Mouse (Mus musculus): Measurements from ENCODE around the gene Rhno1. TPM values are rescaled to one million over a fixed set of nuclear protein-coding genes. Genes with fewer than 3 reads are reported as not detected.

The Rhno1 gene
- total and polyA plus RNA-seq, 3 experiments = 18.5 to 60.0 (median 28.7) TPM

DNA sequence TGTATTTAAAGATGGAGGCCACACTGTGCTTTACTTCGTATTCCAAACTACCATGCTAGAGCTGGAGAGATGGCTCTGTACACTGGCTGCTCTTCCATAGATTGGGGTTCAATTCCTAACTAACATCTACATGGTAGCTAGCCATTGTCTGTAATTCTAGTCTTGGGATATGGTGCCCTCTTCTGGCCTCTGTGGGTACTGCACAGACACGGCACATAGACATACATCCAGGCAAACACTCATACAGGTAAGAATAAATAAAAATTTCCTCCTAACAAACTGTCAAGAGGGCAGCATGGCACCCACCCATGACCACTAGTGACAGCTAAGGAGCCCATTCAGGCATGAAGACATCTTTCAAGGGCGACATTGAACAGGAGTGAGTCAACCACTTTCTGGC lies 48.4 kb upstream of the Rhno1 start:
- no peaks in the 10 kb centered on the region for H3K27me3 ChIP-seq (replicated peaks)
- H3K4me3 ChIP-seq (replicated peaks in 1 of 3; ENCODE audit: low read depth in 2 of 3, low read length in 2 of 3, poor library complexity in 1 of 3) = no peak overlapping the region
- H3K79me2 ChIP-seq (replicated peaks; ENCODE audit: control insufficient read depth, extremely low read depth, insufficient read depth, poor library complexity, severe bottlenecking) = peaks cover 2% of the 10 kb centered on the region; the same call in 1 of the 2 replicates
- H3K4me2 ChIP-seq (ENCODE audit: insufficient read depth, low read depth, poor library complexity, severe bottlenecking) = no peak overlapping the region
- dilution Hi-C loops (cut with MboI; ENCODE audit: extremely low pct_ligation_motif_present, extremely low pct_unique_long_range_greater_than_20kb, low sequenced_read_pairs) (no loop called here), in situ Hi-C loops (cut with MboI; ENCODE audit: low pct_ligation_motif_present, low pct_unique_long_range_greater_than_20kb, low sequenced_read_pairs) (loop anchor here (5.0 kb wide), 1 partner anchor 49 kb away; the partner anchor contains the start of genes Foxm1 and Rhno1)
- DNase-seq (ENCODE audit: extremely low read depth) = peak; percentile 62
- no peak overlapping the region for H3K27ac ChIP-seq (ENCODE audit: insufficient read depth, low read depth)
- H3K36me3 ChIP-seq (replicated peaks in 1 of 2; ENCODE audit: control insufficient read depth in 1 of 2, insufficient read depth in 1 of 2, low read length in 1 of 2) = peaks cover 62 to 92% of the 10 kb centered on the region in 2 experiments
- H3K9ac ChIP-seq (ENCODE audit: insufficient read depth, low read depth) = no peak overlapping the region
- TF ChIP-seq SMC3 (IDR thresholded peaks at IDR 0.05; ENCODE audit: low read depth, low read length) (peak; percentile 68), RAD21 (IDR thresholded peaks at IDR 0.05; ENCODE audit: low read depth, low read length) (peak; percentile 82), NELFE (IDR thresholded peaks at IDR 0.05; ENCODE audit: low read depth, low read length) (no peak), CTCF (conservative IDR thresholded peaks at IDR 0.05 in 1 of 2, IDR thresholded peaks at IDR 0.05 in 1 of 2; ENCODE audit: low read depth in 2 of 2, low read length in 2 of 2) (peak; percentile 89 to 95), USF2 (conservative IDR thresholded peaks at IDR 0.05; ENCODE audit: low read depth, low read length) (no peak), SIN3A (IDR thresholded peaks at IDR 0.05; ENCODE audit: low read length) (no peak)
- H3K4me1 ChIP-seq (ENCODE audit: control insufficient read depth in 1 of 2, insufficient read depth in 2 of 2) = peaks cover 5% of the 10 kb centered on the region in 2 experiments
- H3K9me3 ChIP-seq (replicated peaks; ENCODE audit: low read length) = no peaks in the 10 kb centered on the region

- dilution Hi-C loops (cut with MboI; ENCODE audit: extremely low pct_ligation_motif_present, extremely low pct_unique_long_range_greater_than_20kb, low sequenced_read_pairs) (no loop called here), in situ Hi-C loops (cut with MboI; ENCODE audit: low pct_ligation_motif_present, low pct_unique_long_range_greater_than_20kb, low sequenced_read_pairs) (loop anchor here (5.0 kb wide), 1 partner anchor 48 kb away; the partner anchor contains the start of genes Foxm1 and Rhno1)
- Histone ChIP-seq H3K27me3 (replicated peaks) (no peaks in the 10 kb centered on the region), H3K9ac (ENCODE audit: insufficient read depth, low read depth) (no peak overlapping the region), H3K4me3 (replicated peaks in 1 of 3; ENCODE audit: low read depth in 2 of 3, low read length in 2 of 3, poor library complexity in 1 of 3) (no peak overlapping the region), H3K27ac (ENCODE audit: insufficient read depth, low read depth) (no peak overlapping the region), H3K9me3 (replicated peaks; ENCODE audit: low read length) (no peaks in the 10 kb centered on the region), H3K36me3 (replicated peaks in 1 of 2; ENCODE audit: control insufficient read depth in 1 of 2, insufficient read depth in 1 of 2, low read length in 1 of 2) (peaks cover 58 to 91% of the 10 kb centered on the region in 2 experiments), H3K4me2 (ENCODE audit: insufficient read depth, low read depth, poor library complexity, severe bottlenecking) (no peak overlapping the region), H3K4me1 (ENCODE audit: control insufficient read depth in 1 of 2, insufficient read depth in 2 of 2) (no peaks in the 10 kb centered on the region), H3K79me2 (replicated peaks; ENCODE audit: control insufficient read depth, extremely low read depth, insufficient read depth, poor library complexity, severe bottlenecking) (no peaks in the 10 kb centered on the region)
- TF ChIP-seq RCOR1 (conservative IDR thresholded peaks at IDR 0.05; ENCODE audit: low read depth, low read length) (no peak), ETS1 (conservative IDR thresholded peaks at IDR 0.05; ENCODE audit: low read depth, low read length) (no peak), RAD21 (IDR thresholded peaks at IDR 0.05; ENCODE audit: low read depth, low read length) (no peak), POLR2A (IDR thresholded peaks at IDR 0.05; ENCODE audit: low read depth, low read length) (no peak), SIN3A (IDR thresholded peaks at IDR 0.05; ENCODE audit: low read length) (no peak), USF2 (conservative IDR thresholded peaks at IDR 0.05; ENCODE audit: low read depth, low read length) (no peak), MAFK (IDR thresholded peaks at IDR 0.05; ENCODE audit: insufficient replicate concordance, low read length) (no peak), NRF1 (IDR thresholded peaks at IDR 0.05; ENCODE audit: low read depth, low read length) (no peak), ELF1 (IDR thresholded peaks at IDR 0.05; ENCODE audit: low read depth, low read length) (no peak), HCFC1 (IDR thresholded peaks at IDR 0.05; ENCODE audit: low read depth, low read length) (no peak), GABPA (IDR thresholded peaks at IDR 0.05; ENCODE audit: insufficient replicate concordance, low read depth, low read length) (no peak), ZMIZ1 (IDR thresholded peaks at IDR 0.05; ENCODE audit: low read depth, low read length) (no peak), ZKSCAN1 (IDR thresholded peaks at IDR 0.05; ENCODE audit: borderline replicate concordance, low read depth, low read length) (no peak)
- no peak for DNase-seq (ENCODE audit: extremely low read depth)
These were observed 47.6 kb upstream of the Rhno1 start for GRCm38 (mm10) chr6:128410305-128410704.

All from CH12.LX (cell line).